Mouse (Mus musculus) right cerebral cortex, postnatal 4 days (tissue): ENCODE measurements at regions not wholly inside any gene's neighbourhood (a gene's known extent, or its start where the extent isn't known, plus 50 kb on each side); places are given as distances from the start of the nearest gene placed in this dataset.

ENCODE experiments used
- DNase-seq: peaks from one replicate; pipeline ENCODE4 v3.0.0-alpha.2; 2022

DNA sequence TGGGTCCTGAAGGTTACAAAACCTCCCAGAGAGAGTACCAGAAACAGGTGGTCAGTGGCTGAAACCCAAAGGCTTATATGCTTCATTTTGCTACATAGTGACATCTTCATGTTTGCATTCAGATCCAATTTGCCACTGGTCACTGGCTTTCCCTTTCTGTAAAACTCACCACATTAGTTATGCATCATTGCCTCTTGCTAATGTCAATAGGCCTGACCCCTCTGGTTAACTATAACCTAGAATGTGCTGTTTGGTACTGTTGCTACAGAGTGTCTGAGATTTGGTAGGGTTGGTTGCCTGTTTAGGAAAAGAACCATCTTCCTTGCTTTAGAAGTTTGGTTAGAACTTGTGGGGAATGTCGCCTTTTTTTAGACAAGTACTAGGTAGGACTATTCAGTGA lies 136.3 kb upstream of the Rnf219 start:
- no peak for DNase-seq

DNA sequence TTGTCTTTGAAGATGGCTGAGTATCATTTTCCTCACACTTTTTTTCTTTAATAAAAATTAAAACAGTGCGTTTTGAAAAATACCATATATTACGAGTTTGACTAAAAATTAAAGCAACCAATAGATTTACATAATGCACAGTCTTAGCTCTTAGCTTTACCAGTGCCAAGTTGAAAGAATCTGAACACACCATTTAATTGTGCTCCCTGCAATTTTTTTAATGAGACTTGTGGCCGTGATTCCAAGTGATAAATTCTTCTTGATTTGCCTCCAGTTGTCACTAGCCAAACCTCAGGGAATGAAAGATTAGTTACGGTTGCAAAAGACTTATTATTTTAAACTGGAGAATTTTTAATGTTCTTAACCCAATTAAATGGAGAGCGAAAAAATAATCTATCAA lies 127.5 kb upstream of the Rnf219 start:
- DNase-seq: no peak

GRCm38 (mm10) chr14:104644626-104645025 lies 122.2 kb upstream of the Rnf219 start:
- no peak for DNase-seq

DNA sequence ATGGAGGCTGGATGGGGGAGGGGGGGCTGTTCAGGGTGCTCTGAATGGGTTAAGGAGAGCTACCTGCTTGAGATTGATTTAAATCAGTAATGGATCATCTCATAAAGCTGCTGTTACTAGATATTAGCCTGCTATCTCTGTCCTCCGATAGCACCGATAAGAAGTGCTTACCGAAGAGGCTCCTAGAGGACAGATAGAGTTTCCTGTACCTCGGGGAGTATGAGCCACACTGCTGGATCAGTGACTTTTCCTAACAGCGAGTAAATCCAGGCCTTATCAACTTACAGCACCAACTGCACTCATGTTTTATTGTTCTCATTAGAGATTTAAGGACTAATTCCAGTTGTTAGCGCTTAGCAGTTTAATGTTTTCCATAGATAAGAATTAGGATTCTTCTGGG lies 120.3 kb upstream of the Rnf219 start:
- no peak for DNase-seq

GRCm38 (mm10) chr14:104639300-104639699 lies 116.9 kb upstream of the Rnf219 start:
- no peak for DNase-seq

GRCm38 (mm10) chr14:104611467-104611866 lies 89.0 kb upstream of the Rnf219 start:
- no peak for DNase-seq

DNA sequence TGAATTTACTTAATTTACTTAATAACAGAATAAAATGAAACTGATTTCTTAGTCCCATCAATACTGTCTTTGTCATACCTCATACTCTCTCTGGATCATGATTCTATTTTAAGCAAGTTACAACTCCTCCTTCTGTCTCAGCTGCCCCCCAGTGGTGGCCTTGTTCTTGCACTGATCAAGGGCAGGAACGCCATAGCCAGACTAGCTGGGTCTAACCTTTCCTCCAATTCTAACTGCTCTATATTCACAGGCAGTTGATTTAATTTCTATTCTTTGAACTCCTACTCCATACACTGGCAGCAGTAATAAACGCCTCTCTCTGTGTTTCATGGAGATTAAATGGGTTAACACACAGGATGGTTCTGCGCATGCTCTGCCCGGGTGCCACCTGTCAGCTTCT lies 87.9 kb upstream of the Rnf219 start:
- DNase-seq: peak; percentile 16

DNA sequence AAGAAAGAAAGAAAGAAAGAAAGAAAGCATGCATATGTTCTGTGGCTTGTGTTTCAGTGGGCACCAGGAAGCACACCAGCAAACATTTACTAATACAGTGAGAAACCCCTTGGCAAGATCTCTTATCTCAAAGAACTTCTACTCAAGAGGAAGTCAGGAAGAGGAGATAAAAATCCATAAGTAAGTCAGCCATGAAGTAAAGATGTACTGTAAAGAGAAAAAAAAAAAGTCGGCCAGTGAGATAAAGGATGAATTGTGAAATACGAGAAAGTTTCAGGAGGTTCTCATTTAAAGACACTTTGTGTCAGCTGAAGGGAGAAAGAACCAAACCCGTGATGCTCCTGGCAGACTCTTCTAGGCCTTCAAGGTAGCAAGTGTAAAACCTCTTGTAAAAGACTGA lies 72.4 kb upstream of the Rnf219 start:
- DNase-seq: no peak
